Mouse (Mus musculus): ENCODE measurements around the gene Gpr62.

DNA sequence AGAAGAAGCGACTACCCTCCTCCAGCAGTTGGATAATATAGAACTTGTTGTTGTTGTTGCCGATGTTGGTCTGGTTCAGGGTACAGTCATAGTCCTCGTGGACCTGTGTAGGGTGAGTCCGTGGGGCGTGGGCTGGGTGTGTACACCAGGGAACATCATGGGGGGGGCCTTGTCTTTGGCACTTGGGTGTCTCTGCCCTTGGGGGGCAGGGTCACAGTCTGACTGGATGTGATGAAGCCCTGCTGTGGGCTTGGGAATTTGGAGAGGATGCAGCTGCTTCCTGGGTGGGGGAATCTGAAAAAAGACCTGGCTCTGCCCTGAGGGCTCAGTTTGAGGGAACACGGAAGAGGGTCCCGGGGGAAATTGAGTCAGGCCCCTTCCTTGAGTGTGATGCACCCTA, 9.3 kb upstream of the Gpr62 start:
- TF ChIP-seq GATA1 (IDR thresholded peaks at IDR 0.05; ENCODE audit: borderline replicate concordance, low read length), result no peak
- TF ChIP-seq FLI1 (IDR thresholded peaks at IDR 0.05; ENCODE audit: low read length), result no peak
